ENCODE assay signal across 23 mouse cellular contexts in the genomic region with DNA sequence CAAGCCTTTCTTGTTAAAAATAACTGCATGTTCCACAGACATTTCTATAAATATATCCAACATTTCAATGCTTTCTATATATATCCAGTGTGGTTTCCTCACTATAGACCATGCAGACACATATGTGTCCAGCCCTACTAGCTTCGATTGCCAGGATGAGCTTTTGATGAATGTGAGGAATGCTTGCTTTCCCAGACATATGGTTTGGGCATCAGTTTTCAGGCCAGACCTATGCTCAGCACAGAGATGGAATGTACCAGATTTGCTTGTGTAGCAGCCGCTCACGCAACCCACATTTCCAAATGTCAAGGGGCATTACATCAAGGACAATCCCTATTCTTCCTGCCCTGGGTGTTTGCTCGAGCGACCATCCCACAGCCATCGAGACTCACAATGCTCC.
A peak's percentile ranks its signal among the peaks of the same experiment; 100 is the strongest.
DNase-seq lines count a peak whose midpoint lies in the region; ATAC-seq and TF ChIP-seq lines count a peak whose summit lies in the region.
"Had no signal": no experiment of that assay in that cellular context is flagged by ENCODE, and none has a peak within 500 bp of the region (broad histone marks: within the 10 kb centered on the region; RNA-seq: fewer than 3 reads in every experiment).

No protein-coding gene starts in this region.

- H3K4me2 ChIP-seq in lung, embryonic 14.5 days: no peak overlapping the region
- H3K4me2 ChIP-seq: embryonic facial prominence, embryonic 12.5 days; forebrain, embryonic 15.5 days; heart, embryonic 13.5 days; hindbrain, embryonic 13.5 days; neural tube, embryonic 15.5 days had no signal

- intact Hi-C loops in gastrocnemius, adult 2 months (cut with DNase I): no loop called here
- intact Hi-C loops in gastrocnemius, postnatal 36 days (cut with DNase I): no loop called here

- no peaks in the 10 kb centered on the region for H3K9me3 ChIP-seq in lung, embryonic 14.5 days (ENCODE audit: low read depth, low read length)
- H3K9me3 ChIP-seq: embryonic facial prominence, embryonic 12.5 days; forebrain, embryonic 15.5 days; heart, embryonic 13.5 days; hindbrain, embryonic 13.5 days; midbrain, embryonic 10.5 days; neural tube, embryonic 15.5 days had no signal

- H3K27ac ChIP-seq in gastrocnemius, adult 2 months: peak overlapping the region; percentile 24; the same call in 1 of the 2 replicates
- no peak overlapping the region for H3K27ac ChIP-seq in lung, embryonic 14.5 days (ENCODE audit: low read depth)
- peak overlapping the region; percentile 32; the same call in 1 of the 2 replicates for H3K27ac ChIP-seq in brown adipose tissue, adult 24 weeks (replicated peaks; ENCODE audit: low read depth, low read length)
- H3K27ac ChIP-seq: embryonic facial prominence, embryonic 12.5 days; forebrain, embryonic 15.5 days; heart, embryonic 13.5 days; hindbrain, embryonic 13.5 days; midbrain, embryonic 10.5 days; neural tube, embryonic 15.5 days had no signal

- no peak for ATAC-seq in lung, embryonic 14.5 days (ENCODE audit: insufficient read depth)
- ATAC-seq: forebrain, embryonic 15.5 days; inflammation-experienced regulatory T-cells, adult 6 months; Patski had no signal

- no peak for DNase-seq in gastrocnemius, adult 2 months
- DNase-seq in gastrocnemius, postnatal 36 days: no peak
- peak; percentile 6 for DNase-seq in lung, embryonic 14.5 days
- DNase-seq in lung, postnatal 14 days: no peak
- peak; percentile 52 for DNase-seq in mesoderm, embryonic 11.5 days (ENCODE audit: low read depth, low spot score)
- no peak for DNase-seq in layer of hippocampus, postnatal 14 days (ENCODE audit: low spot score in 2 of 2)
- no peak for DNase-seq in cerebellum, postnatal 14 days
- DNase-seq: adrenal gland, postnatal 36 days; cerebellum, adult 11-12 months; cerebellum, postnatal 10 days; kidney, adult 18-20 months; lung, postnatal 36 days; thymus, adult 18-20 months; thymus, postnatal 36 days had no signal

- no peaks in the 10 kb centered on the region for H3K36me3 ChIP-seq in lung, embryonic 14.5 days (ENCODE audit: insufficient read depth)
- H3K36me3 ChIP-seq: embryonic facial prominence, embryonic 12.5 days; forebrain, embryonic 15.5 days; heart, embryonic 13.5 days; hindbrain, embryonic 13.5 days; midbrain, embryonic 10.5 days; neural tube, embryonic 15.5 days had no signal

- no peak overlapping the region for H3K9ac ChIP-seq in lung, embryonic 14.5 days
- H3K9ac ChIP-seq: embryonic facial prominence, embryonic 12.5 days; forebrain, embryonic 15.5 days; heart, embryonic 13.5 days; hindbrain, embryonic 13.5 days; neural tube, embryonic 15.5 days had no signal

- no peak overlapping the region for H3K4me3 ChIP-seq in gastrocnemius, adult 2 months
- no peak overlapping the region for H3K4me3 ChIP-seq in lung, embryonic 14.5 days (ENCODE audit: low read depth, low read length)
- H3K4me3 ChIP-seq in brown adipose tissue, adult 24 weeks (ENCODE audit: insufficient read depth, low read depth, low read length): no peak overlapping the region
- H3K4me3 ChIP-seq: embryonic facial prominence, embryonic 12.5 days; forebrain, embryonic 15.5 days; heart, embryonic 13.5 days; hindbrain, embryonic 13.5 days; midbrain, embryonic 10.5 days; neural tube, embryonic 15.5 days had no signal

- TF ChIP-seq CTCF in gastrocnemius, adult 2 months (IDR thresholded peaks at IDR 0.05): no peak
- no peak for TF ChIP-seq CTCF in lung, embryonic 14.5 days (IDR thresholded peaks at IDR 0.05; ENCODE audit: low read depth)

- 79% methylated on average over 6 of the region's 6 CpGs for WGBS in lung, embryonic 14.5 days

- H3K27me3 ChIP-seq in lung, embryonic 14.5 days (ENCODE audit: insufficient read depth, low read length): no peaks in the 10 kb centered on the region
- H3K27me3 ChIP-seq: embryonic facial prominence, embryonic 12.5 days; forebrain, embryonic 15.5 days; heart, embryonic 13.5 days; hindbrain, embryonic 13.5 days; neural tube, embryonic 15.5 days had no signal

- 0 out of 2 replicates have a peak, but pooled peaks cover 2% of the 10 kb centered on the region for H3K4me1 ChIP-seq in lung, embryonic 14.5 days (ENCODE audit: insufficient read depth)
- peaks cover 14% of the 10 kb centered on the region for H3K4me1 ChIP-seq in brown adipose tissue, adult 24 weeks (ENCODE audit: control insufficient read depth, insufficient read depth, insufficient read length, low read length)
- H3K4me1 ChIP-seq: forebrain, embryonic 15.5 days; hindbrain, embryonic 13.5 days; midbrain, embryonic 10.5 days; neural tube, embryonic 15.5 days had no signal

Comparison
In these comparisons a context has a peak if more than half of its experiments do, and no peak if none do; other contexts are left out.
1. DNase-seq: peak in lung, embryonic 14.5 days (single experiment) and mesoderm, embryonic 11.5 days (single experiment); none in gastrocnemius, adult 2 months (single experiment), gastrocnemius, postnatal 36 days (0 of 2), lung, postnatal 14 days (single experiment), layer of hippocampus, postnatal 14 days (0 of 2) and cerebellum, postnatal 14 days (0 of 2).